Mouse (Mus musculus): ENCODE measurements around the gene Gabrg1. TPM values are rescaled to one million over a fixed set of nuclear protein-coding genes. Genes with fewer than 3 reads are reported as not detected.

Gene Gabrg1
- polyA plus RNA-seq (2016; fragmentation: Nextera tagmentation; extraction: Ambion mirVana): 0.06 TPM in 2 replicates

DNA sequence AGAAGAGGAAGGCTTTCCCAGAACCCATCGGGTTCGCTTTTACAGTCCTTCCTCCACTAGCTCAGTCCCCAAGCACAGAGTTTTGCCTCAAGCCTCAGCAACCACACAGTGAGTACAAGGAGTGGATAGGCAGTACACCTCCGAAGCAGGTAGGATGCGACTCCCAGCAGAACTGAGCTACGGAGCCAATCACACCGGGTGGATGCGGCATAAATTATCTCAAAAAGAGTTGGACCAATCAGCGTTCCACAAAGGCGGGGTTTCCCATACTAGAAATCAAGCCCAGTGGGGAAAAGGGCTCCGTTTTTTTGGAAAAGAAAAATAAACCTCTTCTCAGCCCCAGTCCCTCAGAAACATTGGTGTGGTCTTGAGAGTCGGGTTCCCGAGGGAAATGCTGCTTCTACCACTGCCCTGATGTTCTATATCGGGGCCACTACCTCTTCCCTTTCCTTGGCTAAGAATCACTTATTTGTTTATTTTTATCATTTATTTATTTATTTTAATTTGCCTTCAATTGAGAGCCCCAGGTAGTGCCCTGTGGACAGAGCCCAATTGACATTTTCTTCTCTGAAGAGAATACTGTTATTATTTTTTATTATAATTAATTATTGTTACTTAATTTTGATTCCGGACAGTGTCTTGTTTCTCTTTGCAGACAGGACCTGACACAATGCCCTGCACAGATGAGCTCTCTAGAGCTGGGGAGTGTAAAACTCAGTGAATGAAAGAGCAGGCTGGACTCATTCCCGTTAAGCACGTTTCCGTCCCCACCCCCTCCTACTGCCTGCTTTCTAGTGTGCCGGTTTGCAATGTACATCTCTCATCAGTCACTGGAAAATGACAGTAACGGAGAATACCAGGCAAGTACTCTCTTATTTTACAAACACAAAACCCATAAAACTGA, at the start of gene Gabrg1:
Gene Gabrg1, minus strand, starts transcription at position 426 of the 904 bp plus-strand sequence.
- WGBS: 5% methylated on average over 19 of the region's 19 CpGs
- Histone ChIP-seq H3K4me1 (no peaks in the 10 kb centered on the region; the same call in 1 of the 2 replicates), H3K9me3 (replicated peaks) (no peaks in the 10 kb centered on the region), H3K4me3 (peak within 1 kb of the TSS; percentile 45), H3K27ac (no peak within 1 kb of the TSS), H3K36me3 (no peaks in the 10 kb centered on the region), H3K27me3 (ENCODE audit: low read depth, poor library complexity, severe bottlenecking) (no peaks in the 10 kb centered on the region)
- DNase-seq (ENCODE audit: low spot score): peak; percentile 33

GRCm38 (mm10) chr5:70884026-70884425, 41.6 kb upstream of the Gabrg1 start:
- 91% methylated on average over 3 of the region's 3 CpGs for WGBS
- H3K4me1 ChIP-seq: no peaks in the 10 kb centered on the region
- H3K36me3 ChIP-seq: no peaks in the 10 kb centered on the region
- no peak overlapping the region for H3K27ac ChIP-seq
- DNase-seq (ENCODE audit: low spot score): no peak
- H3K9me3 ChIP-seq (replicated peaks): no peaks in the 10 kb centered on the region
- H3K4me3 ChIP-seq: no peak overlapping the region
- H3K27me3 ChIP-seq (ENCODE audit: low read depth, poor library complexity, severe bottlenecking): no peaks in the 10 kb centered on the region

- Histone ChIP-seq H3K9me3 (replicated peaks) (no peaks in the 10 kb centered on the region), H3K36me3 (no peaks in the 10 kb centered on the region), H3K4me3 (no peak overlapping the region), H3K27me3 (ENCODE audit: low read depth, poor library complexity, severe bottlenecking) (no peaks in the 10 kb centered on the region), H3K4me1 (no peaks in the 10 kb centered on the region), H3K27ac (no peak overlapping the region)
- WGBS: 92% methylated on average over 1 of the region's 1 CpGs
- no peak for DNase-seq (ENCODE audit: low spot score)
These were observed 27.7 kb upstream of the Gabrg1 start for GRCm38 (mm10) chr5:70870081-70870480.

DNA sequence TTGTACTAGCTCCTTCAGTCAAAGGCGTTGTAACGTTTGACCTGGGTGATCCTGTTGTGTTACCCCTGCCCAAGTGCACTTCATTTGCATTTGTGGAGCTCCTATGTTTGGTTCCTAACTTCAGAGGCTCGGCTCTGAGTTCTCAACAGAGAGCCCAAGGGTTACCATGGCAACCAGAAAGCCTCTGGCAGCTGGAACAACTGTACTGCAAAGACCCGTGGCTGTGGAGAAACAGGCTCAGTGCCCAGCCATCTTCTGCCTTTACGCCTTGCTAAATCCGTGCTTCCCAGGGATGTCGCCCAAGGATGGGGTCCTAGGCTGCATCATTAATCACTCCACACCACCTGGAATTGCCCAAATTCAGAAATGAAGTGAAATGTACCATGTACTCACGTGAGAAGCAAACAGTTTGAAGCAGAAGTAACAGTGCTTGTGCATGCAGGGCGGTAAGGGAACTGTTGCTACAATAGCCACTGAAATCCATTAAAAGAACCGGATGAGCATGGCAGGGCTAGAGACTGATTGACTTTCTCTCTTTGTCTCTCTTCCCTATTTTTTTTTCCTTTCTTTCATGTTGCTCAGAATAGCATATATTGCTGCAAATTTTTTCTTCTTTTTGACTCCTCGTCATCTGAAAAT, 798 bp upstream of the Gabrg1 start:
- peak; percentile 56 for DNase-seq (ENCODE audit: low spot score)
- Histone ChIP-seq H3K4me1 (no peaks in the 10 kb centered on the region; the same call in 1 of the 2 replicates), H3K36me3 (no peaks in the 10 kb centered on the region), H3K27me3 (ENCODE audit: low read depth, poor library complexity, severe bottlenecking) (no peaks in the 10 kb centered on the region), H3K4me3 (peak overlapping the region; percentile 45), H3K9me3 (replicated peaks) (no peaks in the 10 kb centered on the region), H3K27ac (no peak overlapping the region)
- WGBS: 18% methylated on average over 11 of the region's 11 CpGs

DNA sequence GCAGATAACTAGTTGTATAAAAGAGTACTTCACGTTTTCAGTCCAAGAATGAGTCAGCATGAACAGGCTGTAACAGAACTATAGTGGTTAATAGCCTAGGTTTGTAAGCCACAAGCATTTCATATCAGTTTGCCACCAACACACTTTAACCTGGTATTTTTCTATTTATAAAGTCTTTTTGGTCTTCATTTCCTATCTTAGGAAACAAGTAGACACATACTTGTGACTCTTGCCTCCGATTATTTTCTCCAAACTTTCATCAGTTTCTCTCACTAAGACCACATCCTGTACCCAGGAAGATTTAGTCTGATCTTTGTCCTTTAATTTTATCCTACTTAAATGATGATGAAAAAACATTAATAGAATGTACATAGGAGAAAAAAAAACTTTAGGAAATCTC, 23.7 kb downstream of the Gabrg1 start:
- H3K36me3 ChIP-seq: no peaks in the 10 kb centered on the region
- H3K27me3 ChIP-seq (ENCODE audit: low read depth, poor library complexity, severe bottlenecking): no peaks in the 10 kb centered on the region
- H3K9me3 ChIP-seq (replicated peaks): no peaks in the 10 kb centered on the region
- no peaks in the 10 kb centered on the region for H3K4me1 ChIP-seq
- whole genome bisulfite sequencing: 83% methylated on average over 2 of the region's 2 CpGs
- no peak for DNase-seq (ENCODE audit: low spot score)
- H3K27ac ChIP-seq: no peak overlapping the region
- H3K4me3 ChIP-seq: no peak overlapping the region

- no peak overlapping the region for H3K27ac ChIP-seq
- no peaks in the 10 kb centered on the region for H3K36me3 ChIP-seq
- no peaks in the 10 kb centered on the region for H3K9me3 ChIP-seq (replicated peaks)
- no peak overlapping the region for H3K4me3 ChIP-seq
- H3K4me1 ChIP-seq: no peaks in the 10 kb centered on the region
- no peaks in the 10 kb centered on the region for H3K27me3 ChIP-seq (ENCODE audit: low read depth, poor library complexity, severe bottlenecking)
- WGBS: 92% methylated on average over 2 of the region's 2 CpGs
- no peak for DNase-seq (ENCODE audit: low spot score)
These were observed 106.3 kb downstream of the Gabrg1 start for GRCm38 (mm10) chr5:70736156-70736555.

DNA sequence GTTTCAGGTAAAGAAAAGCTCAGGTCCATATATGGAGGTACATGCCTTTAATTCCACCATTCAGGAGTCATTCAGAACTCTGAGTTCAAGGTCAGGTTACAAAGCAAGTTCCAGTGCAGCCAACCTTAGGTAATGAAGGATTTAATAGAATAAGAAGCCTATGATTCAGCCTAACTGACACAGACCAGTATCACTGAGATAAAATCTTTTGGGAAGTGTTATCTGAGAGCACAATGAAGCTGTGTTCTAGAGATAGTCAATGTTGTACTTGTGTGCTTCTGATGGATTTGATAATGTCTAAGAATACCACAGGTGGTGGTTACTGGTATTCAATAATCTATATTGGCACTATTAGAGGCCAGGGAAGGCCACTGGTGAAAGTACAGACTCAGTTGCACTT, 138.1 kb downstream of the Gabrg1 start:
- no peak overlapping the region for H3K4me3 ChIP-seq
- H3K27ac ChIP-seq: no peak overlapping the region
- H3K9me3 ChIP-seq (replicated peaks): no peaks in the 10 kb centered on the region
- DNase-seq (ENCODE audit: low spot score): no peak
- H3K27me3 ChIP-seq (ENCODE audit: low read depth, poor library complexity, severe bottlenecking): no peaks in the 10 kb centered on the region
- H3K4me1 ChIP-seq: no peaks in the 10 kb centered on the region
- no peaks in the 10 kb centered on the region for H3K36me3 ChIP-seq

Measured in limb, embryonic 10.5 days (tissue).